Mouse (Mus musculus) gastrocnemius, postnatal 4 days (tissue): ENCODE measurements at regions not wholly inside any gene's neighbourhood (a gene's known extent, or its start where the extent isn't known, plus 50 kb on each side); places are given as distances from the start of the nearest gene placed in this dataset.
A peak's percentile ranks its signal among the peaks of the same experiment; 100 is the strongest.

Experiments used
- DNase-seq, 2 experiments: peaks; one replicate each; pipeline ENCODE4 v3.0.0; 2021 to 2022; ENCODE audit warnings: low spot score in 2 of 2, mixed read lengths in 2 of 2

- DNase-seq, result no peak
These were observed 75.6 kb downstream of the Wdr5 start for GRCm38 (mm10) chr2:27590511-27590910.

GRCm38 (mm10) chr2:27591668-27592067, 76.7 kb downstream of the Wdr5 start:
- DNase-seq, result no peak

- no peak for DNase-seq
These were observed 78.4 kb downstream of the Wdr5 start for GRCm38 (mm10) chr2:27593338-27593737.

- DNase-seq, result no peak
These were observed 80.3 kb downstream of the Wdr5 start for GRCm38 (mm10) chr2:27595251-27595650.

GRCm38 (mm10) chr2:27596217-27596616, 80.0 kb upstream of the Rxra start:
- no peak for DNase-seq

- DNase-seq, result no peak
These were observed 79.3 kb upstream of the Rxra start for GRCm38 (mm10) chr2:27596966-27597365.

- no peak for DNase-seq
These were observed 78.3 kb upstream of the Rxra start for GRCm38 (mm10) chr2:27597901-27598300.

GRCm38 (mm10) chr2:27599061-27599768, 77.0 kb upstream of the Rxra start:
- DNase-seq, result peak in 1 of 2 experiments; percentile 25

- no peak for DNase-seq
These were observed 76.5 kb upstream of the Rxra start for GRCm38 (mm10) chr2:27599769-27600167.

- no peak for DNase-seq
These were observed 72.9 kb upstream of the Rxra start for GRCm38 (mm10) chr2:27603333-27603732.

- DNase-seq, result no peak
These were observed 71.7 kb upstream of the Rxra start for GRCm38 (mm10) chr2:27604588-27604987.

GRCm38 (mm10) chr2:27606816-27607215, 69.4 kb upstream of the Rxra start:
- DNase-seq, result no peak

GRCm38 (mm10) chr2:27621741-27622140, 54.5 kb upstream of the Rxra start:
- DNase-seq, result no peak

GRCm38 (mm10) chr2:27624656-27625366, 51.4 kb upstream of the Rxra start:
- no peak for DNase-seq
